Mouse (Mus musculus) inflammation-experienced regulatory T-cells, adult 16 weeks (primary cell): ENCODE results near the gene Rrad. TPM values are rescaled to one million over a fixed set of nuclear protein-coding genes. Genes with fewer than 3 reads are reported as not detected.

ENCODE experiments used
- polyA plus RNA-seq: library from polyadenylated mRNA; unstranded; fragments of 100-300 nt; shearing (Covaris generic); gene quantifications from one replicate; pipeline ENCODE4 v1.2.1, GENCODE M21; 2017

The Rrad gene
- 48.3 TPM for polyA plus RNA-seq

DNA sequence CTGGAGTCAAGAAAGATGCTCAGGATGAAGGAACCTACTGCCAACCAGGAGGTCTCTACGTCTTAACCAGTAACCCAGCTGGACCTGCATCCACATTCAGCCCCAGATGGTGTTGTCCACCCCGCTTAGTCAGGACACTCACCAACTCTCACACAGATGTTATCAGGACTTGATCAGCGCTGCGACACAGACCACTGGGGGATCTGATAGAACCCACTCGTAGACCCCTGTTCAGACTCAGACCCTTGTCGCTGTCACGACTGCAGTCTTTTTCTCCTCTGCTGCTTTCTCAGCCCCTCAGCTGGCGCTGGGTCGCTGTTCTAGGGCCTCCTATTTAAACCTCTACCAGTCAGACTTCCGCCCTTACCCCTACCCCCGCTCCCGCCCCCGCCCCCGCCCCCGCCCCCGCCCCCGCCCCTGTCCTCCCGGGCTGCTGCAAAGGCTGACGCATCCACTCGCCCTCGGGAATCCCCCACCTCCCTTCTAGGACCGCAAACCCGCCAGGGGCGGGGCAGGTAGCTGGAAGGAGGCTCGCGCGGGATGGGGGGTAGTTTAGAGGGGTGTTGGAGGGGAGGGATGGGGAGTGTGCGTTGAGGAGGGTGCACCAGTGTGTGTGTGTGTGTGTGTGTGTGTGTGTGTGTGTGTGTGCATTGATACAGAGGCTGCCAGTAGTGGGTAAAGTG, at the start of gene Rrad:
Gene Rrad, minus strand, starts transcription at position 347 of the 683 bp plus-strand sequence.

GRCm38 (mm10) chr8:104641426-104642323, 10.5 kb upstream of the Rrad start, which contains the start of gene Ciao2b:
Gene Ciao2b, minus strand, starts transcription at chr8:104641965.

GRCm38 (mm10) chr8:104624161-104624560, 7.0 kb downstream of the Rrad start, which contains the start of gene Cdh16:
Gene Cdh16, minus strand, starts transcription at chr8:104624396.

DNA sequence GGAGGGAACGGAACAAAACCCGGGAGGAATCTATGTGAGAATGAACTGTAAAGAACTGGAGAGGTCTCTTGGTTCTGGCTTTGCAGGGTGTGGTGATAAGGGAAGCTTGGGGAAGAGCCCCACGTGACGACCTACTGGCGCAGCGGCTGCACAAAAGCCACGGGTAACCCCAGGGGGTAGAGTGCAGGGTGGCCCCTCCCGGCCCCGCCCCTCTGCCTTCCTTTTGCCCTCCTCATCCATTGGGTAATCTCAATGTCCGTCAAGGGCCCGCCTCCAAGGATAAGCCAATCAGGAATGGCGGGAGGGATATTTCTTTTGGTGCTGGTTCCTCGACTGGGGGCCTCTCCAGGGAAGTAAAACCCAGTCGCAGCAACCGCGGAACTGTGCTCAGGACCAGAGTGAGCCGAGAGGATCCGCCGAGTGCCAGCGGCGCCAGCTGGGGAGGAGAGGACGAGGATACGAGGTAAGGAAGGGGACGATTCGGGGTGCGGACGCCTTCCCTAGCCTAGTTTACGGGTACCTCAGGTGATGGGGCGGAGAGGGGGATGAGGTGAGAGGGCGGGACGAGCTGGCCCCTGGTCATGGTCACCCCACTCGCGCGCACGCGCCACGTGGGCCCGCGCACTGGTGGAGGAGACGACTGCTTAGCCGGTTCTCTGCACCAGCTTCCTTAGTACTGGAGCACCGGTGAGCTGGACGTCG, 39.8 kb downstream of the Rrad start, which contains the start of gene Pdp2:
Gene Pdp2, plus strand, starts transcription at position 319 of the 702 bp plus-strand sequence.

Other genes starting within 250 kb of the Rrad start
- gene Cmtm4, start 235.5 kb downstream of the Rrad start, polyA plus RNA-seq, result 0.20 TPM
- gene Dync1li2, start 188.3 kb downstream of the Rrad start, polyA plus RNA-seq, result 50.1 TPM
- gene Terb1, start 121.4 kb downstream of the Rrad start, polyA plus RNA-seq, result 0.13 TPM
- gene Nae1, start 96.7 kb downstream of the Rrad start, polyA plus RNA-seq, result 112 TPM
- gene Car7, start 96.6 kb downstream of the Rrad start, polyA plus RNA-seq, result 4.7 TPM
- gene Pdp2, start 39.9 kb downstream of the Rrad start, polyA plus RNA-seq, result 8.1 TPM
- gene Cdh16, start 6.9 kb downstream of the Rrad start, polyA plus RNA-seq, result not detected
- gene Ciao2b, start 10.6 kb upstream of the Rrad start, polyA plus RNA-seq, result 147 TPM
- gene Ces2a, start 102.7 kb upstream of the Rrad start, polyA plus RNA-seq, result 0.30 TPM
- 0.27 TPM for gene Ces2b, start 200.2 kb upstream of the Rrad start, polyA plus RNA-seq
- 53.5 TPM for gene Ces2c, start 215.7 kb upstream of the Rrad start, polyA plus RNA-seq